Mouse (Mus musculus) forebrain, embryonic 15.5 days (tissue): ENCODE data around the gene Csnk1g2. TPM values are rescaled to one million over a fixed set of nuclear protein-coding genes. Genes with fewer than 3 reads are reported as not detected.

Experiments used
- ATAC-seq: fragments of 200-750 bp; cut with Nextera tagmentation; replicated peaks from 2 replicates; pipeline ENCODE4 v1.8.0; 2017; ENCODE audit warnings: mild to moderate bottlenecking, moderate TSS enrichment, moderate library complexity
- H3K27ac ChIP-seq: fragments of 300-500 bp; sonication (generic); replicated peaks from 2 replicates; pipeline ENCODE4 v1.5.1; 2015; ENCODE audit warnings: mild to moderate bottlenecking, inconsistent platforms
- H3K27me3 ChIP-seq: fragments of 300-500 bp; sonication (generic); 2 replicates; pipeline ENCODE4 v1.6.1; 2015; ENCODE audit warnings: inconsistent platforms
- H3K36me3 ChIP-seq: fragments of 300-500 bp; sonication (generic); 2 replicates; pipeline ENCODE4 v1.6.1; 2015; ENCODE audit warnings: mild to moderate bottlenecking, inconsistent platforms
- H3K4me1 ChIP-seq: fragments of 300-500 bp; sonication (generic); 2 replicates; pipeline ENCODE4 v1.6.1; 2015; ENCODE audit warnings: inconsistent platforms
- H3K4me2 ChIP-seq: fragments of 300-500 bp; sonication (generic); replicated peaks from 2 replicates; pipeline ENCODE4 v1.6.1; 2015; ENCODE audit warnings: mild to moderate bottlenecking, inconsistent platforms
- H3K4me3 ChIP-seq: fragments of 300-500 bp; sonication (generic); 2 replicates; pipeline ENCODE4 v1.5.1; 2015; ENCODE audit warnings: mild to moderate bottlenecking, inconsistent platforms
- H3K9ac ChIP-seq: fragments of 300-500 bp; sonication (generic); replicated peaks from 2 replicates; pipeline ENCODE4 v1.6.1; 2015; ENCODE audit warnings: mild to moderate bottlenecking, inconsistent platforms
- H3K9me3 ChIP-seq: fragments of 300-500 bp; sonication (generic); 2 replicates; pipeline ENCODE4 v1.6.1; 2016; ENCODE audit warnings: inconsistent platforms
- WGBS: fragments of 180-500 bp; shearing (Covaris S2); methylation state at CpG from one replicate; pipeline ENCODE4 v1.1.7; 2015; ENCODE audit warnings: mixed read lengths; 5-methylcytosine and 5-hydroxymethylcytosine counted together
- polyA plus RNA-seq: library from polyadenylated mRNA; unstranded; fragments of >200 nt; fragmentation: Nextera tagmentation; extraction: Ambion mirVana; gene quantifications from 2 replicates; pipeline ENCODE4 v1.2.1, GENCODE M21; 2015

Csnk1g2 gene
- polyA plus RNA-seq, 1 experiment from 2014 or later: 126 TPM

- Histone ChIP-seq H3K4me2 (no peak overlapping the region), H3K36me3 (peaks cover 27% of the 10 kb centered on the region), H3K9me3 (no peaks in the 10 kb centered on the region), H3K4me3 (no peak overlapping the region), H3K9ac (no peak overlapping the region), H3K27ac (no peak overlapping the region), H3K4me1 (peaks cover 11% of the 10 kb centered on the region), H3K27me3 (no peaks in the 10 kb centered on the region)
- no peak for ATAC-seq
- 63% methylated on average over 5 of the region's 5 CpGs for WGBS
Observed at GRCm38 (mm10) chr10:80663485-80664196, 41.0 kb downstream of the Csnk1g2 start.

- no peaks in the 10 kb centered on the region for H3K9me3 ChIP-seq
- WGBS: 45% methylated on average over 16 of the region's 16 CpGs
- peaks cover 5% of the 10 kb centered on the region for H3K4me1 ChIP-seq
- H3K36me3 ChIP-seq: peaks cover 35% of the 10 kb centered on the region
- H3K9ac ChIP-seq: no peak overlapping the region
- H3K4me2 ChIP-seq: no peak overlapping the region
- peak overlapping the region; percentile 42; the same call in 1 of the 2 replicates for H3K27ac ChIP-seq
- no peaks in the 10 kb centered on the region for H3K27me3 ChIP-seq
- ATAC-seq: 0 out of 2 replicates have a peak, but pooled peaks have one; percentile 10
- H3K4me3 ChIP-seq: no peak overlapping the region
Observed at GRCm38 (mm10) chr10:80664197-80665015, 41.8 kb downstream of the Csnk1g2 start.

GRCm38 (mm10) chr10:80665016-80665380 is 42.4 kb downstream of the Csnk1g2 start:
- H3K36me3 ChIP-seq: peaks cover 40% of the 10 kb centered on the region
- H3K9ac ChIP-seq: no peak overlapping the region
- peaks cover 5% of the 10 kb centered on the region; the same call in 1 of the 2 replicates for H3K4me1 ChIP-seq
- no peak overlapping the region for H3K4me3 ChIP-seq
- 16% methylated on average over 10 of the region's 10 CpGs for WGBS
- ATAC-seq: no peak
- no peaks in the 10 kb centered on the region for H3K27me3 ChIP-seq
- H3K4me2 ChIP-seq: no peak overlapping the region
- H3K27ac ChIP-seq: no peak overlapping the region
- H3K9me3 ChIP-seq: no peaks in the 10 kb centered on the region

- H3K4me2 ChIP-seq: no peak overlapping the region
- H3K4me1 ChIP-seq: peaks cover 5% of the 10 kb centered on the region; the same call in 1 of the 2 replicates
- H3K9me3 ChIP-seq: no peaks in the 10 kb centered on the region
- WGBS: 66% methylated on average over 4 of the region's 4 CpGs
- no peak overlapping the region for H3K27ac ChIP-seq
- no peaks in the 10 kb centered on the region for H3K27me3 ChIP-seq
- H3K9ac ChIP-seq: no peak overlapping the region
- ATAC-seq: no peak
- no peak overlapping the region for H3K4me3 ChIP-seq
- H3K36me3 ChIP-seq: peaks cover 45% of the 10 kb centered on the region
Observed at GRCm38 (mm10) chr10:80665459-80665858, 42.8 kb downstream of the Csnk1g2 start.

GRCm38 (mm10) chr10:80665981-80666733 is 43.5 kb downstream of the Csnk1g2 start:
- Histone ChIP-seq H3K9me3 (no peaks in the 10 kb centered on the region), H3K27me3 (no peaks in the 10 kb centered on the region), H3K9ac (no peak overlapping the region), H3K4me2 (no peak overlapping the region), H3K4me1 (peaks cover 5% of the 10 kb centered on the region; the same call in 1 of the 2 replicates), H3K4me3 (no peak overlapping the region), H3K27ac (no peak overlapping the region), H3K36me3 (peaks cover 51% of the 10 kb centered on the region)
- 82% methylated on average over 10 of the region's 10 CpGs for WGBS
- no peak for ATAC-seq

- Histone ChIP-seq H3K36me3 (peaks cover 58% of the 10 kb centered on the region), H3K27ac (no peak overlapping the region), H3K9me3 (no peaks in the 10 kb centered on the region), H3K9ac (no peak overlapping the region), H3K4me1 (peaks cover 7% of the 10 kb centered on the region; the same call in 1 of the 2 replicates), H3K4me3 (no peak overlapping the region), H3K27me3 (no peaks in the 10 kb centered on the region), H3K4me2 (no peak overlapping the region)
- WGBS: 85% methylated on average over 19 of the region's 19 CpGs
- ATAC-seq: no peak
Observed at GRCm38 (mm10) chr10:80666837-80667412, 44.3 kb downstream of the Csnk1g2 start.

GRCm38 (mm10) chr10:80668614-80669013 is 46.0 kb downstream of the Csnk1g2 start:
- peaks cover 24% of the 10 kb centered on the region for H3K4me1 ChIP-seq
- no peak overlapping the region for H3K9ac ChIP-seq
- WGBS: 90% methylated on average over 11 of the region's 11 CpGs
- H3K27me3 ChIP-seq: no peaks in the 10 kb centered on the region
- H3K4me2 ChIP-seq: no peak overlapping the region
- ATAC-seq: no peak
- peaks cover 60% of the 10 kb centered on the region for H3K36me3 ChIP-seq
- no peak overlapping the region for H3K4me3 ChIP-seq
- H3K27ac ChIP-seq: no peak overlapping the region
- no peaks in the 10 kb centered on the region for H3K9me3 ChIP-seq

GRCm38 (mm10) chr10:80669018-80669417 is 46.4 kb downstream of the Csnk1g2 start:
- Histone ChIP-seq H3K4me3 (no peak overlapping the region), H3K36me3 (peaks cover 60% of the 10 kb centered on the region), H3K4me1 (peaks cover 28% of the 10 kb centered on the region), H3K9me3 (no peaks in the 10 kb centered on the region), H3K27ac (no peak overlapping the region), H3K27me3 (no peaks in the 10 kb centered on the region), H3K4me2 (no peak overlapping the region), H3K9ac (no peak overlapping the region)
- WGBS: 90% methylated on average over 12 of the region's 12 CpGs
- ATAC-seq: no peak

- Histone ChIP-seq H3K27me3 (no peaks in the 10 kb centered on the region), H3K27ac (no peak overlapping the region), H3K4me2 (no peak overlapping the region), H3K4me3 (no peak overlapping the region), H3K36me3 (peaks cover 60% of the 10 kb centered on the region), H3K4me1 (peaks cover 34% of the 10 kb centered on the region), H3K9me3 (no peaks in the 10 kb centered on the region), H3K9ac (no peak overlapping the region)
- no peak for ATAC-seq
- WGBS: 91% methylated on average over 7 of the region's 7 CpGs
Observed at GRCm38 (mm10) chr10:80669737-80670485, 47.3 kb downstream of the Csnk1g2 start.

- 80% methylated on average over 2 of the region's 2 CpGs for WGBS
- no peaks in the 10 kb centered on the region for H3K27me3 ChIP-seq
- no peak overlapping the region for H3K9ac ChIP-seq
- peaks cover 35% of the 10 kb centered on the region for H3K4me1 ChIP-seq
- no peak for ATAC-seq
- H3K9me3 ChIP-seq: no peaks in the 10 kb centered on the region
- H3K4me3 ChIP-seq: no peak overlapping the region
- no peak overlapping the region for H3K4me2 ChIP-seq
- peaks cover 60% of the 10 kb centered on the region for H3K36me3 ChIP-seq
- no peak overlapping the region for H3K27ac ChIP-seq
Observed at GRCm38 (mm10) chr10:80670531-80670930, 47.9 kb downstream of the Csnk1g2 start.

GRCm38 (mm10) chr10:80671251-80671650 is 48.6 kb downstream of the Csnk1g2 start:
- H3K27ac ChIP-seq: no peak overlapping the region
- no peak overlapping the region for H3K4me2 ChIP-seq
- WGBS: 95% methylated on average over 4 of the region's 4 CpGs
- ATAC-seq: no peak
- H3K9ac ChIP-seq: no peak overlapping the region
- H3K27me3 ChIP-seq: no peaks in the 10 kb centered on the region
- no peak overlapping the region for H3K4me3 ChIP-seq
- no peaks in the 10 kb centered on the region for H3K9me3 ChIP-seq
- peaks cover 57% of the 10 kb centered on the region for H3K36me3 ChIP-seq
- H3K4me1 ChIP-seq: peaks cover 35% of the 10 kb centered on the region
